Mouse (Mus musculus) right cerebral cortex, adult 2 months (tissue): ENCODE data around the gene Acbd7.
A peak's percentile ranks its signal among the peaks of the same experiment; 100 is the strongest.

Experiments used
- DNase-seq, 2 experiments: peaks; one replicate each; pipeline ENCODE4 v3.0.0; 2021 to 2022; ENCODE audit warnings: low spot score in 2 of 2

Acbd7 gene

DNA sequence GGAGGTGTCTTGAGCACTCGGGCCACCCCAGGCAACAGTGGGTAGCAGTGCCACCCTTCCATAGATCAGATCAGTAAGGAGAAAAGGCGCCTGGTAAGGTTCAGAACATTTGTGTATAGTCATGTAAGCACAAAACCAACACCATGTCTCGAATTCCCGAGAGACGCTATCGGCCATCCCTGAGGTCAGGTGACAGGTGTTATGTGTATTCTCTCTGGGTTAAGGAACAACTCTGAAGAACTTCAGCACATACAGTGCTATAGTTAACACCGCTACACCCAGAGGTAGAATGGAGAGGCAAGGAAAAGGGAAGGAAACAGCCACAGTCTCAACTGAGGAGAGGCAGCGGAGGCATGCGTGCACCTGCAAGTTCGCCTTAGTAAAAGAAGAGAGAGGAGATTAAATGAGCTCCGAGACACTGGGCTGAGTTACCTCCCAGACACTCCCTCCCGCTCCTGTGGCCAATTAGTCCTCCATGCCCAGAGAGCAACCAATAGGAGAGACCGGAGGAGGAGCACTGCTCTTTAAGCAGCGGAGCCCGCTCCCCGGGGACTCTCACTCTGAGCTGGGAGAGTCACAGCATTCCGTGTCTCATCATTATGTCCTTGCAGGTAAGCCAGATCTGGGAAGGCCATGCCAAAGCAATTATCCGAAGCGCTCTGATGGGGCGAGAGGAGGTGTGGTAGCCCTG, at the start of gene Acbd7:
Gene Acbd7 (plus strand): TSS at position 558 of the 691 bp plus-strand sequence.
- DNase-seq: peak; percentile 60 to 76

DNA sequence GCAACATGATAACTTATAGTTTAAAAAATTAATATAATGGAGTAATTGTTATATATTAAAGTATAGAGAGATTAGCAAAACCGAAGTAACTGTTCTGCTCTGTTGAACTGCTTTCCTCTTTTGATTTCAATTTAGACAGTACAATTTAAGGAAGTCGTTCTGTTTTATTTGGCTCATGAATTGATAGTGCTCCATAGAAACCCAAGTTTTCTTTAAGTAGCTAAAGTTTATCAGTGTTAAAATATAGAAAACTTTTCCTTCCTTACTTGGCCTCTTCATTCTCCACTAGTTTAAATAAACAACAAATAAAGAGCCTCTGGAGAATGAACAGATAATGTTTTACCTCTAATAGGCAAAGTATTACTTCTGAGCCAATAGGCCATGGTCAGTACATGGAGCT, 49.7 kb upstream of the Acbd7 start:
- DNase-seq: no peak

DNA sequence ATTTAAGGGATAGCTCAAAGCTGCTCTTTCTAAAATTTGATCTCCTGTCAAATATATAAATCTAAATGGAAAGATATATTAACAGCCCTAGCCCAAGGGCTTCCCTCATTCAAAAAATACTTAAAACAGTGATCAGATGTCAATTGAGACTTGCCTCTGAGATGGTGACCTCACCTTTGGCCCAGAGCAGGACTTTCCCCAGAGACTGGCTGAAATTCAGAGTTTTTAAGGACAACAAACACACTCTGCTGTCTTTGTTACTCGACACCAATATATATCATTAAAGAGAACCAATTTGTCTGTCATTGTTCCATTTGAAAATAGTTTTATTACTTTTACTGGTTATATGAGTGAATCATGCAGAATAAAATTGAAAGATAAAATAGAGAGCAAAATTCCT, 46.4 kb upstream of the Acbd7 start:
- DNase-seq: no peak

DNA sequence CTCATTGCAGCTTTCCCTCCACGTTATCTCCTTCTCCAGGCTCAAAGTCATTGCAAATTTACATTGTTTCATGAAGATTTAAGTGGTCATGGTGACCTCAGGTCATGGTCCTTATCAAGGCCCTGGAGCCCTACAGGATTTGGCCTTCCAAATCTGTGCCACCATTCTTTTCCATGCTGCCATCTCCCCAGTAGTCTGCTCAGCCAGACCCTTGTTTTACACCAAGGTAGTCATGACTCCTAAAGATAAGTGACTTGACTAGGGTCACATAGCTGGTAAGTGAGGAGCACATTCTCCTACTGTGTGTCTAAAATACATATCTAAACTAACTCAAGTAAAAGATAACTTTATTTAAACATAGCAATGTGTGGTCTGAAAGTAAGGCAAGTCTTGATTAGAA, 43.8 kb upstream of the Acbd7 start:
- no peak for DNase-seq

DNA sequence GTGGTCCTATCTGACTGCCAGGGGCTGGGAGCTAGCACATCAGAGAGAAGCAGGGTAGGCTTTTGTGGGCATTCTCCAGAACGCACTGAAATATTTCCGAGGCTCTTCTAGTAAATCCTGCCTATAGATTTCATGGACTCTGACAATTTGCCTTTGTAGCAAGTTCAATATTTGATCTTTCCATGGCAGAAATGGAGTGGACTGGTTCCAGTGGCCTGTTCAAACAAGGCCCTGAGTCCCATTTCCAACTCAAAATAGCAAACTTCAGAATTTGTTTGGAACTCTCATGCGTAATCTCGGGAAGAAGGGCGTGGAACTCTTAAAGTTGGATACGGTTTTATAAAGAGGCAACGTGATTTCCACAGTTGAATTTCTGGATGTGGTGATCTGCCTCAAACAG, 40.1 kb upstream of the Acbd7 start:
- no peak for DNase-seq

DNA sequence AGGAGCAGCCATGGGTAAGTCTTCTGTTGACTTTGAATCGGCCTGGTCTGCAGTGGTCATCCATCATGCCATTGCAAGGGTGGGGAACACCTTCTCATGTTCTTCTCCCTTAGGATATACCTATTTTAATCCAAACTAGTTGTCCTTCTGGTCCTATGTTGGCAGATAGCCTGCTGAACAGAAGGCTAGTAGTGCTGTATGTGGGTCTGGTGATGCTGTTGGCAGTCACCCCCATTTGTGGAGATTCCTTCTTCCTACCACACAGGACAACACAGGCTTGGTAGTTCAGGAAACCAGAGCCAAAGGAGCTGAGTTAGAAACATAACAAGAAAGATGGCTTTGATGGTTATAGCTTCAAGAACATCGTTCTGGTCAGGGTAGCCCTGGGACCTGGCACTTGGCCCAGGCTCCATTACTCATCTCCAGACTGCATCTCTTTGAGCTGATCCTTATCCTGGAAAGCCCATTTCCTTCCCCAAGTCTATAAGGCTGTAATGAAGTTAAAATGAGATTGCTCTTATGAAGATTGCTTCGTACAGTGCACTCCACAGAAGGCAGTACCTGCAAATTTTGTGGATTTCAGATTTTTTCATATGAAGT, 30.4 kb upstream of the Acbd7 start:
- peak; percentile 21 to 59 for DNase-seq

DNA sequence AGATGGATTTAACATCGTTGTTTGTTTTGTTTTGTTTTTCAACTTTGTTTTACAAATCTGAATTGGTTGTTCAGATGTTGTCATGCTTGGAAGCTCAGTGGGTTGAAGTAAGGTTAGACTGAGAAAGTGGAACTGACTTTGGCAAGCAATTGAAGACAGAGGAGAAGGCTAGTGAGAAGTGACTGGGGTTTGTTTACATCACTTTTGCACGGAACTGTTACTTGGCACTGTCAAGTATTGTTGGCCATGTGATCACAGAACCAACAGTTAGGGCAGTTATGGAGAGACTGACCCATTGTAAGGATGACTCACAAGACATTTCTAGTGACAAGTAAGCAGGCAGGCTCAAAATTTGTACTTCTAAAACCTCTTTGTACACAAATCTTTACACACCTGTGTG, 12.8 kb upstream of the Acbd7 start:
- DNase-seq: no peak

DNA sequence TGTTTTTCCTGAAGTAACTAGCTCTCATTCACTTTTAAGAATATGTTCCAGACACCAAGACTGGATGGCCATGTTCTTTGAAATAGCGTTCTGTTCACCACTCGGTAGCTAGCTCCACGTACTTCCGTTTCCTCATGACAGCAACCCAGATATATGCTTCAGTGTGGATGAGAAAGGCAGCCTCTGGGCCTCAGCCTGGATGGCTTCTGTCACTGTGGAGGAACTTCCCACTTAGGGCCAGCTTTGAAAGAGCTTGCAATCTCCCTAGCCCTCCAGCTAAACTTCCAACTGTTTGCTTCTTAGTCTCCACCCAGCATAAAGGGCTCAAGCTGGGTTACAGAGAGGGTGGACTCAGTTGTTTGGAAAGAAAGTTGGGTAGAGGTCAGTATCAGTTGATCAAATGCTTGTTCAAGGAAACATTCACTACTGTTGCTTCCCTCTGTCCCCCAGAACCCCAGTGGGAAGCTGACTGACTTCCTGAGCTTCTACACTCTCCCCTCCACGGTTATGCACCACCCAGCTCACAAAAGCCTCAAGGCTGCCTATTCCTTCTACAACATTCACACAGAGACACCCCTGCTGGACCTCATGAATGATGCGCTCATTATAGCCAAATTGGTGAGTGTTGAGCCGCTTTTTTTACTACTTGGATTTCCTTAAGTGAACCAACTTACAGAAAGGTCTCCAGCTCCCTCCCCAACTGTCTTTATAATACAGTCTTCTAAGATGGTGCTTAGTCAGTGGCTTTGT, 11.4 kb upstream of the Acbd7 start:
- no peak for DNase-seq

DNA sequence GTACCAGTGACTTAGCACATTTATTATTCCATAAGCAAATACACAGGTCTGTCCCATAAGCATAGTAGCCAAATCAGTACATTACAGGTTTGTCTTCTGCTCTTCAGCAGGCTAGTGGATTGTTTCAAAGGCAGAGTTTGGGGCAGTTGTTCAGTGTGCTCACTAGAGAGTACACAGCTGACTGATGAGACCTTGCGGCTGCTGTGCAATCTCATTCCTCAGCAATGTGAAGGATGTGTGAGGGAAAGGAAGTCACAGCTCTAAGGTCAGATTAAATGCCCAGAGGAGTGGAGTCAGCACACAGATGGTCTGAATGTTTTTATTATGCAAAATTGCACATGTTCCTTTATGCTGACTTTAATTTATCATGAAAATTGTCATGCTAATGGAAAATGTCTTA, 9.4 kb upstream of the Acbd7 start:
- no peak for DNase-seq

DNA sequence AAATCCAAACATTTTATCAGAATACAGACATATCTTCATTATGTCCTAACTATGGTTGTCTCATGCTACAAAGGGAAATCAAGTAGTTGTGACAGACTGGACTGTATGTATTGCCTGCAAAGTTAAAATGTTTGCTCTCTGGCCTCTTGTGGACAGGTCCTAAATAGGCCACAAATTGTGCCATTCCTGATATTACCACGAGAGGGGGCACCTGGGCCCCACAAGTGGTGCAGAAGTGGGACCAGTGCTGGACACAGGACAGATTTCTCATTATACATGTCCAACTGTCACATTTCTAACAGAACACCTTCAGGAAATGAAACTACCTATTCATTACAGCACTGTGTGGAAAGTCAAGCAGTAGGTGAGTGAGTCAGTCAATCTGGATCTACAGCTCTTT, 8.6 kb upstream of the Acbd7 start:
- DNase-seq: peak; percentile 29 to 40

DNA sequence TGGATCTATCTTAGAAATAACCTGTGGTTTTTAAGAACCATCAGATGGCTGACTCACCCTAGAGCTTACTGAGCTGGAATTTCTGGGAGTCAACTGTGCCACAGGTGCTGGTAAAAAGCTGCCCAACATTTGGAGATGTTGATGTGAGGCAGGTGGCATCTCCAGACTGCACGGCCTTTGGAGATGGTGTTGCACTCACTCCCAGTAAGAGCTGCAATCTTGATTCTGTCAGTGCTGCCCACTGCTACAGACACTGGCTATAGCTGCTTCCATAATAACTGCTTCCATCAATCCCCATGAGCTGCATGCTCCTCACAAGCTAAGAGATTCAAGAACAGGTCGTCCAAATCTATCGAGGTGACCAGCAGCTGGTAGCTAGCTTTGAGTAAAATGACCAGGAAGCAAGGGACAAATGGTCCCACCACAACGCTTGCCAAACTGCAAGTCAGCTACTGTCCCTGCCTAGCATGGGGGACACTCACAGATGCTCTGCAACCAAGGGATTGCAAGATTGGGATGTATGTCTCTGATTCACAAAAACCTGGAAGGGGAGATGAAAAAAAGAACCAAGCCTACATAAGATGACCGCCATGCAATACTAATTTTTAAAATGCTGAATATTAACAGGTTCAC, 4.8 kb upstream of the Acbd7 start:
- DNase-seq: no peak

DNA sequence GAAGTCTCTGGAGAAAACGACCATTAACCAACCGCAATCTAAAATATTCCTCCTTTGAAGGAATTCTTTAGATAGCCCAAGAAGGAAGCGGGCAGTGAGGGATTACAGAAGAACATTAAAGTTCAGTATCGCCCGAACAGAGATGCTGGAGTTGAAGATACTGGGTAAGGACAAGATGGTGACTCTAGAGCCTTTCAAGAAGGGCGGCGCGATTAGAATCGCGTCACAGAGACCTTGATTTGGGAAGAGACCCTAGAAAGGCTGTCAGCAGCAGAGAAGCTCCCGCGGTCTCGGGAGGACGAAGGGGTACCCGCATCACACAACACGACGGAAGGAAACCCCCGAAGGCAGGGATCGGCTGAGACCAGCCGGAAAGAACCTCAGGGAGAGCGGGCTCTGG, 3.9 kb upstream of the Acbd7 start:
- DNase-seq: no peak

DNA sequence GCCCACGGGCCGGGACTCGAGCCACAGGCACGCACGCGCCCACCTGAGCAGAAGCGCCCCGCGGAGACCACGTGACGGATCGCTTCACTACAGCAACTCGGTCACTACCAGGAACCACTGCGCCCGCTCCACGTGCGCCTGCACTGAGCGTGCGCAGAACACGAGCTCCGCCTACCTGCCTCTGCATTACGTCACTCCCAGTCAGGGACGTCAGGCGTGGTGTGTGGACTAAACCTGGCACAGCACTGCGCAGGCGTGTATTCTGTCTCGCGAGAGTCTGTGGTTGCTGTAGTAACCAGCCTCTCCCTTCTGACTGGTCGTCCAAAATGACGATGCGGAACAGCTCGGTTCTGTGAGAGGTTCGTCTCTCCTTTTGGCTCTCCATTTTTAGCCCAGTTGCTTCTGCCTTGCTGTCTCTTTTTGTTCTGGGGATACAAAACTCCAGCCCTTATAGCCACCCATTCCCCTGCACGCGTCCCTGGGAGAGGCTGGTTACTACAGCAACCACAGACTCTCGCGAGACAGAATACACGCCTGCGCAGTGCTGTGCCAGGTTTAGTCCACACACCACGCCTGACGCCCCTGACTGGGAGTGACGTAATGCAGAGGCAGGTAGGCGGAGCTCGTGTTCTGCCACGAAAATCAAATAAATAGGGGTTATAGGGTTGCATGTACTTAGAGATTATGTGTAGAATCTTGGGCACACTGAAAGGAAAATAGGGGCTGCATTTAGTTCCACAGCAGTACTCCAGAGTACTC, 3.3 kb upstream of the Acbd7 start, which contains the start of gene Rpp38:
Gene Rpp38 (minus strand): TSS at position 160 of the 759 bp plus-strand sequence.
- DNase-seq: peak; percentile 99 to 100

DNA sequence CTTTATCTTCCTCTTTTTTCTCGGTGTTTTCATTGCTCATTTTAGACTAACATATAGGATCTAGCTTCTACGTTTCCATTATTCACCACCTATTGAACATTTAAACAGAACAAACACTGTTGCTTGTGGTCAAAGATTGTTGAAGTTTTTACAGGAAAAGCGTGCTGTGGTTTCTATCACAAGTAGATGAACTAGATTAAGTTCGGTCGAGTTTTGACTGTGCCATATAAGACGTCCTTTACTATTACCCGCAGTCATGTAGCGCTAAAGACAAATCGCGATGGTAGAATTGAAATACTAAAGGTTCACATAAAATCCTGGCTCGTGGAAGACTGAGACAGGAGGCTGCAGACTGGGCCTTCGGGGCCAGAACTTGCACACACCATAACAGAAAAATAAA, 2.2 kb upstream of the Acbd7 start:
- DNase-seq: no peak

DNA sequence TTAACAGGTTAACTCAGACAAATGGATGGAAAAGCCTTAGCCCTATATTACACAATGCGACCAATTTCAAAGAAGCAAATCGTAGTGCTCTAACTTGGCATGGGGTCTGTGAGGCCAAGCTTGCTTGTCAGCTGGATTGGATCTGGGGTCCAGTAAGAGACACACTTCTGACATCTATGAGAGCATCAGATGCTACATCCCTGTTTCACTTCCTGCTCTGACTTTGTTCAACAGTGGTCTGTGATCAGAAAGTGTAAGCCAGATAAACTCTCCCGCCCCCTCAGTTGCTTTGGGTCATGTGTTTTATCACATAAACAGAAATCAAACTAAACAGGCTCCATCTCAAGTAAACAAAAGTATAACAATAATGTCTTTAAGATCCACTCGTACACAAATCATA, 12.5 kb downstream of the Acbd7 start:
- DNase-seq: no peak

DNA sequence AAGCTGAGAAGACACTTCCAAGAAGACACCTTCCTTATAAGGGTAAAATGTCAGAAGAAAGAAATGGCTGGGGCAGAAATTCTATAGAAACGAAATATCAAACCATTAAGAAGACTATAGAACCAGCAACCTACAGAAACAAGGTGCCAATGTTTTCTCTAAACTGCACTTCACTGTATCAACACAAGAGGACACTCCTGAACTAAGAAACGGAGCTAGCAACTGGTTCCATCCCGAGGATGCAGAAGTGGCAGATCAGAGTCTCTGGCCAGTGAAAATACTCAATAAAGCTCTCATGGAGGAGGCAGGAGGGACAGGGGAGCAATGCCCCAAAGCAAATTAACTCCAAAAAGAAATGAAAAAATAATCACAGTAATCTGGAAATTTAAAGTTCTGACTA, 13.0 kb downstream of the Acbd7 start:
- peak in 1 of 2 experiments; percentile 36 for DNase-seq

DNA sequence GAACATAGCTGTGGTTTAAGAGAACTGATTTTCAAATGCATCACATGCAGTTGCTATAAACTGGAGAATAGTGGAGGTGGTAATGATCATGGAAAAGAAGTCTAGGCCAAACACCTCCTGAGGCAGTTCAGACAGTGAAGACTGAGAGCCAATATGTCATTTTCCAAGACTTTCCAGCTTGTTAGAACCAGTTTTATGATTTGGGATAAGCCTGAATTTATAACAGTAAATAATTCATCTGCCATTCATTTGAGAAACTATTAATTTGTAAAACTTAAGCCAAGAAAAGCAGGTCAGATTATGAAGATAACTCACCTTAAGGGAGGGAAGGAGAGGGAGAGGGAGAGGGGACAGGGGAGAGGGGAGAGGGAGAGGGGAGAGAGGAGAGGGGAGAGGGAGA, 17.2 kb downstream of the Acbd7 start:
- no peak for DNase-seq

DNA sequence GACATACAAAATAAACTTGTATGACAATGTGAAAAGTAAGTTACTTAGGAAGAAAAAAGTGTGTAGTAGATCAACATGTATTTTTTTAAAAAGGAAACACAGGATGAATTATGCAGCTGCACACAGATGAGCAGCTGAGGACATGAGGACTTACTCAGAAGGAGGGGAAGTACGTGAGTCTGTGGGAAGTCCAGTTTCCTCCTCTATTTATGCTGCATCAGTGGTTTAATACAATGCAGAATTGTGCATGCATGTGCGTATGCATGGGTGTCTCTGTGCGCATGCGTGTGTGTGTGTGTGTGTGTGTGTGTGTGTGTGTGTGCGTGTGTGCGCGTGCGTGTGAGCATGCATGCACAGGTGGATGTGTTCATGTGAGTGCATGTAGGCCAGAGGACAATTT, 19.8 kb downstream of the Acbd7 start:
- DNase-seq: no peak

DNA sequence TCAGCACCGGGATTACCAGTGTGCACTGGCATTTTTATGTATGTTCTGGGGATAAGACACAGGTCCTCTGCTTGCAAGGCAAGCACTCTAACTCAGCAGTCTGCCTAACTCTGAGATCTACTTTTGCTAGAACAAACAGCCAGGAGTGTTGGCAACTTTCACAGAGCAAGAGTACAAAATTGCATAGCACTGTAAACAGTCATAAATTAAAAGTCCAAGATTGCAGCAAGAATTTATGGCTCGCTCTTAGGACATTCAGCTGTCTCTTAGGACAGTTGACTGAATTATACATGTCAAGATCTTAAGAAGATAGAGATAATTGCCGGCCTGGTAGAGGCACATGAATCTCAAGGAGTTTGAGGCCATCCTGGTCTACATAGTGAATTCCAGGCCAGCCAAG, 20.3 kb downstream of the Acbd7 start:
- no peak for DNase-seq

DNA sequence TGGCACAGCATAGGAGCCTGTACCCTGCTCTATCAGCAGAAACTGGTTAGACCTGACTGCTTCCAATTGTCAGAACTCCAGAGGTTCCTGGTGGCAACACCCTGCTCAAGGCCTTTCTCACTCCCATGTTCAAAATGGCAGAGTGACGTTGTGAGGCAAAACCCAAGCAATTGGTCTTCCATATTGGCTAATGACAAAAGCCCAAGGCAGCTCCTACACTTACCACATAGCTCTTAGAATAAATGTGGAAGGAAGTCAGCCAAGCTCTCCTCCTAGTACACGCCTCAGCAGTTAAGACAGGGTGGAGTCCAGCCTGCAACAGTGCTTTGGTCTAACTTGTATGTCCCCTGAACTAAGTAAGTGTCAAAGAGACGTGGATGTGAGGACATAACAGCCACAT, 21.9 kb downstream of the Acbd7 start:
- no peak for DNase-seq

DNA sequence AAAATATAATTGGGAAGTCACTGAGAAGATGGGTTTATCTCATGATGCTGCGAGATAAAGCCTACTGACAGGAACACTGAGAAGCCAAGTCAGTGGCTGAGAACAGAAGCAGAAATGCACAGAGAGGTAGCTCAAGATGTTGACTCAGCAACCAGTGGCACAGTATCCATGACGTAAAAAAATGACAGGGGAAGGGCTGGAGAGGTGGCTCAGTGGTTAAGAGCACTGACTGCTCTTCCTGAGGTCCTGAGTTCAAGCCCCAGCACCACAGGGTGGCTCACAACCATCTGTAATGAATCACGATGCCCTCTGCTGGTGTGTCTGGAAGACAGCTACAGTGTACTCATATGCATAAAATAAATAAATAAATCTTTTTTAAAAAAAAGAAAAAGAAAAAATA, 25.1 kb downstream of the Acbd7 start:
- DNase-seq: no peak

DNA sequence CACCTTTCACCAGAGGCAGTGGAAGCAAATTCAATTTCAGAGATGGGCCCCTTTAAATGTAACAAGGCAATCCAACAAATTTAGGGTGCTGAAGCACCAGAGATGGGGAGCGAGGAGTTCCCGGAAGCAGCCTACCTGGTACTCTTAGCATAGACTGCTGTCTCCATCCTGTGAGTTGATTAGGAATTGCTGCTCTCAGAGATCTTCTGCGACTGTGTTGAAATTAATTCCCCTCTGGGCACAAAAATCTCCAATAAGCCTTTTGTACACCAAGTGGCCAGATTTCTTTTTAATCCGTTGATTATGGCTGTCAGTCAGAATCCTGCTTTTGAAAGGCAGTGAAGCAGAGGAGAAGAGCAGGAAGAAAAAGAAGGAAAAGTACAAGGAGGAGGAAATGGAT, 29.2 kb downstream of the Acbd7 start:
- no peak for DNase-seq
